Mouse (Mus musculus): ENCODE data around the gene Pih1d3. TPM values are rescaled to one million over a fixed set of nuclear protein-coding genes. Genes with fewer than 3 reads are reported as not detected.

Pih1d3 gene
- polyA plus RNA-seq, 1 experiment from 2014 or later: not detected

DNA sequence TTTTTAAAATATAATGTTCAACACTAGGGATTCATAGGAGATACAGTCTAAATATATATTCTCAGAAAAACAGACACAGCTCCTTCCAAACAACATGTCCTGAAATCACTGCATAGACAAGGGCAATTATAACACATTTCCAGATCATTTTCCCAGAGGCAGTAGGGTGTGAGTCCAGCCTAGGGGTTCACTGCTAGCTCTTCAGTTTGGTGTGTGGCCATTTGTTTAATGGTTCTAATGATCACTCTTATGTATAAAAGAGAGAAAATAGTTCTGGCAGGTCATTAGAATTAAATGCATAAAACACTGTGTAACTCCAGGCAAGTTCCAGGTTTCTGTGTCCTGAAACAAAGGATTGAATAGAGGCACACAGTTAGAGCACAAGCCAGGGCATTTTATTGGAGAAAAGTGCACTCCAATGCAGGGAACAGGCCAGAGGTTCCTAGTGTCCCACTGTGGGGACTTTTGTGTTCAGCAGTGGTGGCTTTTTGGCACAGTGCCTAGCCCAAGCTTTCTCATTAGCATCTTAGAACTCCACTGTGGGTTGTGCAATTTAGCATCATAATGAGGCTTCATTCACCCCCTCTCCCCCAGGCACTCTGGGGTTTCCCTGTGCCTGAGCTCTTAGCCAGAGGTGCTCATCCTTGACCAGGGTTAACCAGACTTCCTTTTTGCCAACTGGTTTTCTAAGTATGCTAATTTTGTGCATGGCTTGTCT lies 10.8 kb downstream of the Pih1d3 start:
- no peak for DNase-seq (ENCODE audit: low spot score)
- no peaks in the 10 kb centered on the region for H3K9me3 ChIP-seq

DNA sequence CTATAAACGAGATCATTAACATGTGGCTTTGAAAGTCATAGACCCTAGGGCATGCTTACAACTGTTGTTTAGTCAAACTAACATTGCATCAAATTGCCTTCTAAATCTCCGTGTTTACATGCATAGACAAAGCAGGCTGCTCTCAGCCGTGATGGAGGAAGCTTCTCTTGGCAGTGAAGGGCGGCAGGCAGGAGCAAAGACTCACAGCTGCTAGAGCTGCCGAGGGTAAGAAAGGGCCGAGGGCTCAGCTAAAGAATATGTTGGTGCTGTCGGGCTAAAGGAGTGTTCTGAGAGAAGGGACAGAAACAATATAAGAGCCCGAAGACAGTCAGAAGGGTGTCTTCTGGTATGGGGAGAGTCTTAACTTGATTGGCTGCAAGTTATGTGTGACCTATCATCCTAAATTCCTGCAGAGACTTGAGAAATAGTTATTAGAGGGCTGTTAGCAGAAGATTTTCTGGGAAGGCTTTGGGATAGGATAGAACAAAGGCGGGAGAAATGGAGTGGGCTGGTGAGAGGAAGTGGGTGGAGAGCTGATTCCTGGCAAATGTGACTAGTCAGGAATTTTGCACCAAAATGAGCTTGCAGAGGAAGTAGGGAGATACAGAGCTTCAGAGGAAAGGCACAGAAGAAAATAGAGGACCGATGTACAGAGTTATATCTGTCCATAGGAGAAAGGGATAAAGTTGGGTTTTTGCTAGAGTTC lies 37.7 kb downstream of the Pih1d3 start:
- H3K27me3 ChIP-seq (replicated peaks; ENCODE audit: low read depth, poor library complexity, severe bottlenecking): no peaks in the 10 kb centered on the region
- no peak overlapping the region for H3K27ac ChIP-seq (replicated peaks)
- no peaks in the 10 kb centered on the region for H3K9me3 ChIP-seq
- no peak for DNase-seq (ENCODE audit: low spot score)
- 80% methylated on average over 10 of the region's 10 CpGs for WGBS
- H3K4me3 ChIP-seq: no peak overlapping the region
- H3K4me1 ChIP-seq: no peaks in the 10 kb centered on the region
- H3K36me3 ChIP-seq (replicated peaks): no peaks in the 10 kb centered on the region

More for the DNA sequence above, 10.8 kb downstream of the Pih1d3 start:
- Histone ChIP-seq H3K27ac (replicated peaks) (no peak overlapping the region), H3K27me3 (replicated peaks; ENCODE audit: low read depth, poor library complexity, severe bottlenecking) (no peaks in the 10 kb centered on the region), H3K36me3 (replicated peaks) (no peaks in the 10 kb centered on the region), H3K4me3 (no peak overlapping the region), H3K4me1 (no peaks in the 10 kb centered on the region)

Other genes with a start within 250 kb of the Pih1d3 start
- gene AC153137.1, start 244.9 kb upstream of the Pih1d3 start, polyA plus RNA-seq (2016; fragmentation: Nextera tagmentation; extraction: Ambion mirVana): not detected in 2 replicates
- not detected in 2 replicates for gene Lgsn, start 46.4 kb upstream of the Pih1d3 start, polyA plus RNA-seq (2016; fragmentation: Nextera tagmentation; extraction: Ambion mirVana)
- not detected in 2 replicates for gene 4931428L18Rik, start 154 bp upstream of the Pih1d3 start, polyA plus RNA-seq (2016; fragmentation: Nextera tagmentation; extraction: Ambion mirVana)